ENCODE assay signal across 15 mouse cellular contexts in the genomic region with DNA sequence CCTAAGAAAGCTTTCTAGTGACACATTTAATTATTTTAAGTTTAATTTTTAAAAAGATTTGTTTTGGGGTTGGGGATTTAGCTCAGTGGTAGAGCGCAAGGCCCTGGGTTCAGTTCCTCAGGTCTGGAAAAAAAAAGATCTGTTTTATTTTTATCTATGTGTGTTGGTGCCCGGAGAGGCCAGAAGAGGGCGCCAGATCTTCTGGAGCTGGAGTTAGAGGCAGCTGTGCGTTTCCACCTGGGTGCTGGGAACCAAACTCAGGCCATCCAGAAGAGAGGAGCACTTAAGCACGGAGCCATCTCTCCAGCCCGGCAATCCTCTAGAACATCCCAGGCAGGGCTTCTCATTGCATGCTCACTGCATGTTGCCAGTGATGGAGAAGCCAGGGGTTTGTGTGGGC. TPM values are rescaled to one million over a fixed set of nuclear protein-coding genes. Genes with fewer than 3 reads are reported as not detected.
A peak's percentile ranks its signal among the peaks of the same experiment; 100 is the strongest.
DNase-seq lines count a peak whose midpoint lies in the region; ATAC-seq and TF ChIP-seq lines count a peak whose summit lies in the region.
"Had no signal": no experiment of that assay in that cellular context is flagged by ENCODE, and none has a peak within 500 bp of the region (broad histone marks: within the 10 kb centered on the region; RNA-seq: fewer than 3 reads in every experiment).

No protein-coding gene starts in this region.

- H3K27me3 ChIP-seq in hindbrain, postnatal 0 days (ENCODE audit: insufficient read depth, low read length) = no peaks in the 10 kb centered on the region
- no peaks in the 10 kb centered on the region for H3K27me3 ChIP-seq in hindbrain, embryonic 13.5 days
- no peaks in the 10 kb centered on the region for H3K27me3 ChIP-seq in lung, postnatal 0 days (replicated peaks; ENCODE audit: insufficient read depth, low read length)
- no peaks in the 10 kb centered on the region for H3K27me3 ChIP-seq in MEL (ENCODE audit: control insufficient read depth in 1 of 2, insufficient read depth in 2 of 2, low read length in 2 of 2)
- H3K27me3 ChIP-seq: embryonic facial prominence, embryonic 13.5 days; heart, embryonic 13.5 days; limb, embryonic 13.5 days; midbrain, embryonic 12.5 days had no signal

- no peaks in the 10 kb centered on the region for H3K9me3 ChIP-seq in hindbrain, postnatal 0 days (ENCODE audit: low read length)
- H3K9me3 ChIP-seq in hindbrain, embryonic 13.5 days = no peaks in the 10 kb centered on the region
- H3K9me3 ChIP-seq in lung, postnatal 0 days (ENCODE audit: low read length) = no peaks in the 10 kb centered on the region
- H3K9me3 ChIP-seq in MEL (replicated peaks; ENCODE audit: insufficient read depth, low read length) = no peaks in the 10 kb centered on the region
- H3K9me3 ChIP-seq: embryonic facial prominence, embryonic 13.5 days; heart, embryonic 13.5 days; limb, embryonic 13.5 days; midbrain, embryonic 12.5 days had no signal

- H3K36me3 ChIP-seq in hindbrain, postnatal 0 days (ENCODE audit: insufficient read depth, low read length) = peaks cover 42% of the 10 kb centered on the region
- H3K36me3 ChIP-seq in hindbrain, embryonic 13.5 days = peaks cover 76% of the 10 kb centered on the region
- H3K36me3 ChIP-seq in lung, postnatal 0 days (ENCODE audit: insufficient read depth, low read length) = peaks cover 23% of the 10 kb centered on the region
- peaks cover 0 to 3% of the 10 kb centered on the region in 2 experiments; a peak in 1 of 4 replicates for H3K36me3 ChIP-seq in MEL (ENCODE audit: control insufficient read depth in 1 of 2, insufficient read depth in 2 of 2, low read length in 2 of 2)

- ATAC-seq in hindbrain, postnatal 0 days = no peak
- no peak for ATAC-seq in hindbrain, embryonic 13.5 days (ENCODE audit: low FRiP score)
- no peak for ATAC-seq in lung, postnatal 0 days

- no peak overlapping the region for H3K9ac ChIP-seq in hindbrain, postnatal 0 days (replicated peaks; ENCODE audit: low read length)
- H3K9ac ChIP-seq in hindbrain, embryonic 13.5 days = no peak overlapping the region
- no peak overlapping the region for H3K9ac ChIP-seq in lung, postnatal 0 days (replicated peaks; ENCODE audit: low read depth)
- no peak overlapping the region for H3K9ac ChIP-seq in MEL (ENCODE audit: control insufficient read depth, low read depth, low read length, poor library complexity, severe bottlenecking)
- H3K9ac ChIP-seq: embryonic facial prominence, embryonic 13.5 days; heart, embryonic 13.5 days; limb, embryonic 13.5 days; midbrain, embryonic 12.5 days had no signal

- peak; percentile 36 for TF ChIP-seq CTCF in hindbrain, postnatal 0 days (IDR thresholded peaks at IDR 0.05; ENCODE audit: low read depth)
- peak; percentile 35 for TF ChIP-seq CTCF in lung, postnatal 0 days (IDR thresholded peaks at IDR 0.05)
- peak; percentile 16 to 63 (median 45); a peak in 4 of 6 replicates for TF ChIP-seq CTCF in MEL (IDR thresholded peaks at IDR 0.05 in 2 of 3, conservative IDR thresholded peaks at IDR 0.05 in 1 of 3; ENCODE audit: control insufficient read depth in 1 of 3, insufficient read depth in 1 of 3, low read depth in 2 of 3, low read length in 3 of 3, poor library complexity in 1 of 3, severe bottlenecking in 1 of 3)
- TF ChIP-seq CTCF in olfactory bulb, adult 2 months (IDR thresholded peaks at IDR 0.05; ENCODE audit: insufficient read depth, low read depth, low read length) = 0 out of 2 replicates have a peak, but pooled peaks have one; percentile 24

- no peak overlapping the region for H3K4me3 ChIP-seq in hindbrain, postnatal 0 days (ENCODE audit: low read length)
- H3K4me3 ChIP-seq in hindbrain, embryonic 13.5 days = no peak overlapping the region
- no peak overlapping the region for H3K4me3 ChIP-seq in lung, postnatal 0 days (ENCODE audit: low read depth, low read length)
- no peak overlapping the region for H3K4me3 ChIP-seq in MEL (ENCODE audit: control insufficient read depth in 1 of 2, insufficient read depth in 1 of 2, low read depth in 2 of 2, low read length in 2 of 2)
- H3K4me3 ChIP-seq in olfactory bulb, adult 2 months (ENCODE audit: insufficient read depth, low read depth, low read length) = no peak overlapping the region
- H3K4me3 ChIP-seq: embryonic facial prominence, embryonic 13.5 days; heart, embryonic 13.5 days; hindbrain, embryonic 10.5 days; limb, embryonic 13.5 days; midbrain, embryonic 12.5 days had no signal

- H3K79me2 ChIP-seq in MEL (ENCODE audit: control insufficient read depth, insufficient read depth, low read length, poor library complexity) = no peaks in the 10 kb centered on the region

- 88% methylated on average over 6 of the region's 6 CpGs for WGBS in hindbrain, postnatal 0 days
- WGBS in hindbrain, embryonic 13.5 days = 88% methylated on average over 6 of the region's 6 CpGs
- WGBS in lung, postnatal 0 days = 95% methylated on average over 6 of the region's 6 CpGs
- WGBS in olfactory bulb, adult 2 months = 86% methylated on average over 6 of the region's 6 CpGs

- TF ChIP-seq RAD21 in MEL (IDR thresholded peaks at IDR 0.05; ENCODE audit: low read depth, low read length) = no peak

- H3K27ac ChIP-seq in hindbrain, postnatal 0 days = no peak overlapping the region
- H3K27ac ChIP-seq in hindbrain, embryonic 13.5 days = no peak overlapping the region
- H3K27ac ChIP-seq in lung, postnatal 0 days (ENCODE audit: low read length) = no peak overlapping the region
- no peak overlapping the region for H3K27ac ChIP-seq in MEL (ENCODE audit: control insufficient read depth, low read depth, low read length)
- H3K27ac ChIP-seq in olfactory bulb, adult 2 months (ENCODE audit: insufficient read depth, low read depth, low read length) = no peak overlapping the region
- H3K27ac ChIP-seq: embryonic facial prominence, embryonic 13.5 days; heart, embryonic 13.5 days; limb, embryonic 13.5 days; midbrain, embryonic 12.5 days had no signal

- no peak for DNase-seq in hindbrain, postnatal 0 days (ENCODE audit: low spot score)
- DNase-seq in lung, postnatal 0 days (ENCODE audit: low spot score) = no peak
- DNase-seq in lung, postnatal 25 days (ENCODE audit: low spot score) = no peak
- peak; percentile 39 for DNase-seq in MEL (ENCODE audit: low read depth, low spot score)
- no peak for DNase-seq in heart, adult 18-20 months
- DNase-seq: adrenal gland, adult 8-10 months; gastrocnemius, postnatal 10 days; kidney, adult 18-20 months had no signal

- no peak overlapping the region for H3K4me2 ChIP-seq in hindbrain, postnatal 0 days (ENCODE audit: low read depth, low read length)
- no peak overlapping the region for H3K4me2 ChIP-seq in hindbrain, embryonic 13.5 days
- no peak overlapping the region for H3K4me2 ChIP-seq in lung, postnatal 0 days (replicated peaks; ENCODE audit: low read depth, low read length)
- H3K4me2 ChIP-seq: embryonic facial prominence, embryonic 13.5 days; heart, embryonic 13.5 days; limb, embryonic 13.5 days; midbrain, embryonic 12.5 days had no signal

- TF ChIP-seq POLR2A in MEL (IDR thresholded peaks at IDR 0.05; ENCODE audit: control insufficient read depth in 1 of 2, insufficient read depth in 1 of 2, low read depth in 1 of 2, low read length in 2 of 2, poor library complexity in 1 of 2) = no peak
- TF ChIP-seq POLR2A in olfactory bulb, adult 2 months (IDR thresholded peaks at IDR 0.05; ENCODE audit: insufficient read depth, low read depth, low read length) = no peak

- TF ChIP-seq EP300 in lung, postnatal 0 days (IDR thresholded peaks at IDR 0.05) = no peak
- no peak for TF ChIP-seq EP300 in MEL (IDR thresholded peaks at IDR 0.05; ENCODE audit: low read depth in 1 of 2, low read length in 2 of 2)

- no peaks in the 10 kb centered on the region for H3K4me1 ChIP-seq in hindbrain, postnatal 0 days (ENCODE audit: insufficient read depth, low read length)
- H3K4me1 ChIP-seq in hindbrain, embryonic 13.5 days (replicated peaks) = peaks cover 14% of the 10 kb centered on the region; the same call in 1 of the 2 replicates
- H3K4me1 ChIP-seq in lung, postnatal 0 days (ENCODE audit: insufficient read depth, low read depth, low read length) = no peaks in the 10 kb centered on the region; the same call in 1 of the 2 replicates
- H3K4me1 ChIP-seq in MEL (ENCODE audit: control insufficient read depth in 1 of 2, insufficient read depth in 2 of 2, low read length in 2 of 2) = no peaks in the 10 kb centered on the region
- peaks cover 17% of the 10 kb centered on the region; the same call in 1 of the 2 replicates for H3K4me1 ChIP-seq in olfactory bulb, adult 2 months (ENCODE audit: control insufficient read depth, insufficient read depth, low read length)
- H3K4me1 ChIP-seq: embryonic facial prominence, embryonic 13.5 days; limb, embryonic 13.5 days; midbrain, embryonic 12.5 days had no signal

RNA-seq across cellular contexts. Expression of a gene that starts 9.7 kb away (rescaled TPM):
- 288 and 303 TPM in 2 replicates for total RNA-seq in hindbrain, postnatal 0 days (2014; rRNA removed)
- 143 and 144 TPM in 2 replicates for polyA plus RNA-seq in hindbrain, postnatal 0 days (2015; fragmentation: Nextera tagmentation; extraction: Ambion mirVana)
- polyA plus RNA-seq in hindbrain, embryonic 13.5 days (2015; fragmentation: Nextera tagmentation; extraction: Ambion mirVana) = 91.0 and 93.8 TPM in 2 replicates
- 129 and 144 TPM in 2 replicates for polyA plus RNA-seq in lung, postnatal 0 days (2015; fragmentation: Nextera tagmentation; extraction: Ambion mirVana)
- 14.0 and 21.2 TPM in 2 replicates for total RNA-seq in MEL (2012; rRNA removed)
- polyA plus RNA-seq in MEL (2012; ENCODE audit: insufficient read depth in 1 of 2, insufficient read length in 2 of 2, low read depth in 1 of 2, low replicate concordance in 2 of 2, missing spikeins in 1 of 2) = 10 to 100 TPM in 1 of 2 experiments, not detected in 1; 22.1 TPM
- not detected in 2 replicates for polyA plus RNA-seq in olfactory bulb, adult 2 months (2012; ENCODE audit: insufficient read depth, insufficient read length, low replicate concordance, missing spikeins)
- 100 to 1,000 TPM; 720 to 812 TPM for total RNA-seq in heart, adult 18-20 months (2021)

RNA-seq across cellular contexts. Expression of a gene that starts 11.8 kb away (rescaled TPM):
- total RNA-seq in hindbrain, postnatal 0 days (2014; rRNA removed) = 232 and 241 TPM in 2 replicates
- 216 and 218 TPM in 2 replicates for polyA plus RNA-seq in hindbrain, postnatal 0 days (2015; fragmentation: Nextera tagmentation; extraction: Ambion mirVana)
- polyA plus RNA-seq in hindbrain, embryonic 13.5 days (2015; fragmentation: Nextera tagmentation; extraction: Ambion mirVana) = 208 and 213 TPM in 2 replicates
- polyA plus RNA-seq in lung, postnatal 0 days (2015; fragmentation: Nextera tagmentation; extraction: Ambion mirVana) = 184 and 195 TPM in 2 replicates
- total RNA-seq in MEL (2012; rRNA removed) = 251 and 283 TPM in 2 replicates
- polyA plus RNA-seq in MEL (2012; ENCODE audit: insufficient read depth in 1 of 2, insufficient read length in 2 of 2, low read depth in 1 of 2, low replicate concordance in 2 of 2, missing spikeins in 1 of 2) = 100 to 1,000 TPM in 1 of 2 experiments, 10 to 100 TPM in 1; 68.9 to 402 TPM
- 218 TPM in 1 of 2 replicates, not detected in the other for polyA plus RNA-seq in olfactory bulb, adult 2 months (2012; ENCODE audit: insufficient read depth, insufficient read length, low replicate concordance, missing spikeins)
- total RNA-seq in heart, adult 18-20 months (2021) = 10 to 100 TPM; 58.2 to 61.6 TPM

RNA-seq across cellular contexts. Expression of a gene that starts 51.4 kb away (rescaled TPM):
- total RNA-seq in hindbrain, postnatal 0 days (2014; rRNA removed) = 9.5 and 20.5 TPM in 2 replicates
- polyA plus RNA-seq in hindbrain, postnatal 0 days (2015; fragmentation: Nextera tagmentation; extraction: Ambion mirVana) = 12.1 and 15.1 TPM in 2 replicates
- polyA plus RNA-seq in hindbrain, embryonic 13.5 days (2015; fragmentation: Nextera tagmentation; extraction: Ambion mirVana) = 4.0 and 4.1 TPM in 2 replicates
- 15.6 and 16.0 TPM in 2 replicates for polyA plus RNA-seq in lung, postnatal 0 days (2015; fragmentation: Nextera tagmentation; extraction: Ambion mirVana)
- 10.7 and 12.4 TPM in 2 replicates for total RNA-seq in MEL (2012; rRNA removed)
- 10 to 100 TPM in 1 of 2 experiments, not detected in 1; 26.1 TPM for polyA plus RNA-seq in MEL (2012; ENCODE audit: insufficient read depth in 1 of 2, insufficient read length in 2 of 2, low read depth in 1 of 2, low replicate concordance in 2 of 2, missing spikeins in 1 of 2)
- not detected in 2 replicates for polyA plus RNA-seq in olfactory bulb, adult 2 months (2012; ENCODE audit: insufficient read depth, insufficient read length, low replicate concordance, missing spikeins)
- total RNA-seq in heart, adult 18-20 months (2021) = 1 to 10 TPM; 1.6 to 2.3 TPM
